Mouse (Mus musculus) left cerebral cortex, postnatal 10 days (tissue): ENCODE measurements at regions not wholly inside any gene's neighbourhood (a gene's known extent, or its start where the extent isn't known, plus 50 kb on each side); places are given as distances from the start of the nearest gene placed in this dataset.
A peak's percentile ranks its signal among the peaks of the same experiment; 100 is the strongest.
"Not testable (repeated sequence)": the region's sequence is repeated elsewhere in the genome, so short reads cannot be mapped to it uniquely, and the experiment has no call there.

Experiments used
- DNase-seq, 2 experiments: peaks; one replicate each; pipeline ENCODE4 v3.0.0; 2021 to 2022; ENCODE audit warnings: low spot score in 2 of 2, mixed read lengths in 1 of 2; ENCODE audit errors: extremely low spot score in 1 of 2
- intact Hi-C: fragments of 180-260 bp; cut with DNase I; formaldehyde crosslinking; loops from one replicate; pipeline ENCODE4 v1.15.1; 2025

DNA sequence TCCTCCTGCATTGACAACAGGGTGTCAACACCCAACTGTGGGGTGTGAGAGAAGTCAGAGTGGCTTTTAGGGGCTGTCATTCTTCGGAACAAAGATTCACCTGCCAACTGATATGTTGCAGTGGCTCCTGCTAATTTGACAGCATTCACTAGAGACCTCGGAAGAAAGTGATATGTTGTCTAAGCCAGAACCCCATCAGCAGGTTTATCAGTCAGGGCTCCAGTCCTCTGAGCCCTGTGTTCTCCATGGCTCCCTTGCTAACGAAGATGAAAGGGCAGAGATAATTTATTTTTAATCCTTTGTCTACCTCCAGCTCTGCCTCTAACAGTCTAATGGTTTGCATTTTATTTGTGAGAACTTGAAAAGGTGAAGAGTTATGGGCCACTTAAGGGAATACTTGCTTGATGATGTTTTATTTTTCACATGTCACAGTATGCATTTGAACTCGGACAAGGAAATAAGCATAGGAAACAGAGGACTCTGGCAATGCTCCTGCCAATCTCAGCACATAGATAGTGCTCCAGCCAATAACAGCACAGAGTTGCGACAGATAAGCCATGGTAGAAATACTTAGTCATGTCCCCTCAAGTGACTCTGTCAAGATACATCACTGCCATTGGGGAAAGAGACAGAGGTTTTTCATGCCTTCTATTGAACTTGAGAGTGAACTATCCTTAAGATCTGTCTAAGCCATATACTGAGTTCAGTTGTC lies 862.6 kb downstream of the Defb40 start:
- intact Hi-C loops: no loop called here
- DNase-seq: no peak

DNA sequence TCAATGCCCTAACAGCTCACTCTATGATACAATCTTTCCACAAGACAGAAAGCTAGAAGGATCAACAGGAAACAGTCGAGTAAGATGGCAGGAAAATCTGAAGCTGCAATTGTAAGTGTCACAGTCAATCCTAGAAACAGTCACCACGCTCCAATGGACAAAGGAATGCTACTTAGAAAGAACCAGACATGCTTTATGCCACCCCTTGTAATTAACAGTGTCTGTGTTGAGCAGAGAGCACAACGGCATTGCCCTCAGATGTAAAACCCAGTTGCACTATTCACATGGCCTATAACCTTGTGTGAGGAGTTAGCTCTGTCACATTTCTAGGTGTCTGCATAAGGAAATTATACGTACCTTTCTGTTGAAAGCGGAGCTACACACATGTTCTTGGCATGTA lies 864.8 kb downstream of the Defb40 start:
- intact Hi-C loops: no loop called here
- DNase-seq: no peak

DNA sequence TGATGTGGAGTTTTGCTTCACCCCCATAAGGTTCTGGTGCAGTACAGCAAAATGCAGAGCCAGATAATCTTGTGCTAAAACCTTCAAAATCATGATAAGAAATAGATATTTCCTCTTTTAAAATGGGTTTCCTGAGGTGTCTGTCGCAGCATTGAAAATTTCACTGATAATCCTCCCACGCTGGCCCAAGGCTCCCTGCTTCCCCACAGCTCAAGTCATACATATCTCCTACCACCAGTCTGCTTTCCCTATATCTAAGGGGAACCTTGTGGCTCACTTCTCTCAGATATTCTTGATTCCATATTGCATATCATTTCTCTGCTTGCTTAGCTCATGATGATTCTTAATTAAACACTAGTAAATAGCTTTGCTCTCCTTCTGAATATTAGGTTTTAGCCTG lies 868.6 kb downstream of the Defb40 start:
- intact Hi-C loops: no loop called here
- no peak for DNase-seq

DNA sequence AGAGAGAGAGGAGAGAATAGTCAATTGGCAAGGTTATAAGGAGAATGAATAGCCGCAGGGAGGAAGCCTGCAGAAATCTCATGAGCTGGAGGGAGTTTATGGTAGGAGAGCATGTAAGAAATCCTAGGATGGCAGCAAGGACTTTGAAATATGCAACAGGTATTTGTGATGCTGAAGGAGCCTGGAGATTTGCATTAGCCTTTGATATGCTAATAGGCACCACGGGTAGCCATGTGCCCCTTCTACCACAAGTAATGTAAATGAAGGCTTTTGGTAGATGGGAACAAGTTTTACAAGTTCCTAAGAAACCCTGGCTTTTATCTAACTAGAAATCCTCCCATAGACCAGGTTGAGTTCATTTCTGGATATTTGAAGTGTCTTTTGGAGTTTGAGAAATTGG lies 871.2 kb downstream of the Defb40 start:
- no peak for DNase-seq
- intact Hi-C loops: no loop called here

DNA sequence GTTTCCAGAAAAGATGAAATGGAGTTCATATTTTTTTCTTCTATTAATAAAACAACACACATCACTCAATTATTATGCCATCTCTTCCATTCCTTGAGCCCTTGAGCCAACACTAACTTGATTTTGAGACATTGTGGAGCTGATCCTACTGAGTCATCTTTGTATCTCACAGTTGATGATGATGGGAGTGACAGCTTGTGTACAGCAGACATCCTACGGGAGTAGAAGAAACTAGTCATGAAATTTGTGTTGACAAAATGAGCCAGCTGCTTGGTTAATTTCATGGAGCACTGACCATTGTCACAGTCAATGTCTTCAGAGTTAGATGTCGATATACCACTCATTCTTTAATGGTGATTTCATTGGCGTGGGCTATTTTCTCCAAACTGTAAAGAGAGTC lies 912.6 kb downstream of the Defb40 start:
- no peak for DNase-seq
- intact Hi-C loops: no loop called here

DNA sequence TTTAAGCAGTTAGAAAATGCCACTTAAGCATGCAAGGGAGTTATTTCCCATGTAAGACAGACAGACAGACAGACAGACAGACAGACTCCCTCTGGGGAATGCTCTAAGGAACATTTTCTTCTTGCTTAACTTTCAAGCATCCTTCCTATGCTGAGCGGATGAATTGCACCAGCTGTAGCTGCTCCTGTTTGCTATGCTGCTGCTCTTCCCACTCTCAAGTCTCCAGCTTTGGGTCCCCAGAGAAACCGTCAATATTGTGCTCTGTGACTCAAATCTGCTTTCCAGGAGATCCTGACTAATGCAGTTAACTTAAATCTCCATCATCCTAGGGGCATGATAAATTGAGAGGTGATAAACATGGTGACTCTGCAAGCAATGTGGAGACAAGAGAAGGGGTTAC lies 918.5 kb downstream of the Defb40 start:
- intact Hi-C loops: no loop called here
- DNase-seq: no peak

DNA sequence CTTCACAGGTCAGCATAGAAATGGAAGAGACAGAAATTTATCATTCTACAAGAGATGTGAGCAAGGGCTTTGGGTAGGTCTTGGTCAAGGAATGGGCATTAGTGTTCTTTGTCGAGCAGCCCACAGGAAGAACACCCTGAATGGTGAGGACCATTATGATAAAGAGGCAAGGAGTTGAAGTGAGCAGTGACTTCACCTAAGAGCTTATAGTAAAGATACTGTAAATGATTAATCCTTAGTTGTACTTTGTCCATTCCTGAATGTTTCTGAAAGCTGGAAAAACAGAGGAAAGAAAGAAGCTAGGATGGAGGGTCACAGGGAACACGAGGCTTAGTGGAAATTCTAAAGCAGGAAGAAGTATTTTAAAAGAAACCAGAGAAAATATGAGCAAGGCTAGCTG lies 956.9 kb downstream of the Defb40 start:
- no peak for DNase-seq
- intact Hi-C loops: no loop called here

DNA sequence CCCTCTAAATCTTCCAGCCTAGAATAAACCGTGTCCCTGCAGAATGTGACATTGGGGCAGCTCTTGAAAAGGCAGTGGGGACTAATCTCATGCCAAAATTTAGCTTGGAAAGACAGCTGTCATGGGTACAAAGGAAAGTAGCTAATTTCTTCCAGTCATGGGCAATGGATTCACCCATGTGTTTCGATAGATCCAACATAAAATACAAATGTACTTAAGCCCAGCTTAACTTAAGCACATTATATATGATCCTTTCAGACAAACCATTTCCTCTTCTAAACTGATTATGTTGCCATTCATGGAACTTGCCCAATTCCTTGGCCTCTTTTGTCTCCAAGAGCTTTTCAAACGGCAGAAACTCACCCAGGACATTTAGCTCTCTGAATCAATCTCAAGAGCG lies 970.5 kb downstream of the Defb40 start:
- intact Hi-C loops: no loop called here
- no peak for DNase-seq

DNA sequence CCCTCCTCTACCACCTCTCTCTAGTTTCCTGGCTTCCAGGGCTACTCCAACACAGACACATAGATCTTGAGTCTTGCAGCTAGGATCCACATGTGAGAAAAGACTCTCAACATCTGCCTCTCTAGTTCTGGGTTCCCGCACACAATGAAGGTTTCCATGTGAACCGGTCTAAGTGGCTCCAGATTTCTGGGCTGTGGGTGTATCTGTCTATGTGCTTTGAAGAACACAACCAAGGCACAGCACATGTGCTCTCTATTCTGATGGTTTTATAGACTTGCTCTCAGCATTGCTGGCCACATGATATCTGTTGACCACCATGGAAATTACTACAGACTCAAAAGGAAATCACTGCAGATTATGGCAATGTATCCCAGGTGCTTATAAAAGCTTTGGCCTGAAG lies 972.4 kb downstream of the Defb40 start:
- intact Hi-C loops: no loop called here
- no peak for DNase-seq

DNA sequence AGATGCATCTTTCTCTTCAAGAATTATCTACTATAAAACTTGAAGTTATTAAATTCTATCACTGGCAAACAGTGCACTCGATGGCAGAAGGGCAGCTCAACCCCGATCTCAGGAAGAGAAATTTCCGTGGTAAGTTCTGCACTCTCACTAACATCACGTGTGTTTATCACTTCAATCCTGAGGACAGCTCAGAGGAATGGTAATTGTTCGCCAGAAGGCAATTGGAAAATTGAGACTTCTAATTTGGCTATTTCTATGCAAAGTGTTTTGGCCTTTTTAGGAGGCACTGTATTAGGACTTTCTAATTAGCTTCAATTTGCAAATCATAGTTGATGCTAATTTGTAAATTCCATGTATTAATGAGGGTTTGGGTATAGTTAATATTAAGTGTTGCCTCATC lies 977.3 kb downstream of the Defb40 start:
- intact Hi-C loops: no loop called here
- DNase-seq: no peak

DNA sequence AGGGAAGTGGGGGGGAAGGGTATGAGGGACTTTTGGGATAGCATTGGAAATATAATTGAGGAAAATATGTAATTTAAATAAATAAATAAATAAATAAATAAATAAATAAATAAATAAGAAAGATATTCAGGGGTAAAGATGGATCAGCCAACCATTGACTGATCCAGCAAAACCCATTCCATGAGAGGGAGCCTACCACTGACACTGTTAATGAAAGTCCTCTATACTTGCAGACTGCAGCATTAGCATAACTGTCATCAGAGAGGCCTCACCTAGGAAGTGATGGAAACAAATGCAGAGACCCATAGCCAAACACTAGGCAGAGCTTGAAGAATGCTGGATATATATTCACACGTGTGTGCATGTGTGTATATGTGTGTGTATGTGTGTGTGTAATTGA lies 993.3 kb downstream of the Defb40 start:
- intact Hi-C loops: no loop called here
- no peak for DNase-seq

DNA sequence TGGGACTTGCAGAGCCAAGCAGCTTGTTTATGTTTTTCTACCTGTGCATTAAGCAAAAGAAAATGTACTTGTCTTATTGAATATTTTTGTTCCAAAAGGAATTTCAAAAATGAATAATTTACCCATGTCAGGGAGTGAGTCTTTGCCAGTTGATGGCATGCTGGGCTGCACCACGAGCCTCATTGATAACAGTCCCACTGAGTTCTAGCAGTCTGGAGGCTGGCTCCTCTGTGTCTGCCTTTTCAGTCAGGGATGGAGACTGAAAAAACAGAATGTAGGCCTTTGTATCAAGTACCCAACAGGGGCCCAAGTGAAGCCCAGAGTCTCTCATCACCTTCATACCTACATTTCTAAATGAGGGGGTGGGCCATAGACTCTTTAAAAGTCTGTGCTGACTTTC lies 1029.2 kb downstream of the Defb40 start:
- intact Hi-C loops: no loop called here
- no peak for DNase-seq

DNA sequence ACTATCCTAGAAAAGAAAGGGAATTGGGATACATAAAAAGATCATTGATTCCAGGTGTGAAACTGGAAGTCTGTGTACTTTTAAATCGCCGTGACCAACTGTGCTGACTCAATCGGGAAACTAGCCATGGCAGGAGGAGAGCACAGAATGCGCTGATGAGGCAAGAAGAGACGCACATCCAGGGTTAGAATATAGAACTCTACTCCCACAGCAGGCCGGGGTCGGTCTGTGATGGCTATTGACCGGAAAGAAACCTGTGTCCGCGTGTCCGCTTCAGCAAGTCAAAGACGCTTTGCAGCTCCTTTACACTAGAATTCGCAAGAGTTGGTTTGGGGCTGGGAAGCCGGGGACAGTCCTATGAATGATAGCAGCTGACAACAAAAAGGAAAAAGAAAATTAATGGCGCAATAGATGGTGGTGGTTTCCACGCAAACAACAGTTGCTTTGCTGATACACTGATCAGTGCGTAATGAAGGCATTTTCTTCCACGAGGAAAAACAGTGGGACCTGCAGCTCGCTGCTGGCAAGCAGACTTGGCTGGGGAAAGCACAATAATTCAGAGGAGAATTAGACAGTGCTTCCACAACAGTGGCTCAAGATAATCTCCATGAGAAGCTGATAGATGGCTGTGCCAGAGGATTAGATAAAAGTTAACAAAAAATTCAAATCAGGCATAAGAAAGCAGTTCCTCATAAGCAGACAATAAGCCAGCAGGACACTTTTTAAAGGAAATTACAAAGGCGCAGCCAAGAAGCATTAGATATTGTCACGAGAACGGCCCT lies 1029.8 kb downstream of the Defb40 start:
- intact Hi-C loops: no loop called here
- no peak for DNase-seq

DNA sequence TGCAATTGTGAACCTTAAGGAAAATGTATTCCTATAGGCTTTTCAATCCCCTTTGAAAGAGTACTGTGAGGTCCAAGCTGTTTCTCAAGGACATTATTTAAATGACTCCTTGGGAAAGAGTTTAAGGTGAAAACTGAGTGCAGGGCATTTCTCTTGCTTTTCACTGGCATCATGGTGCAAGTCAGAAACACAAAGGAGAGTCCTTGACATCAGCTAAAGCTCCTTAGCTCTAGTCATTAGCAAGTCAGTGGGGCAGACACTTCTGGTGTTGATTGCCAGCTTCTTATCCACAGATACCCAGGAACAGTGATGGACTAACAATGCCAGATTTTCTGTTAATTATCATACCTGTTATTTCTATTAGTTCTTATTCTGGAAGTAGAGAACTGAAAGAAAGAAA lies 1043.4 kb downstream of the Defb40 start:
- intact Hi-C loops: no loop called here
- DNase-seq: no peak

DNA sequence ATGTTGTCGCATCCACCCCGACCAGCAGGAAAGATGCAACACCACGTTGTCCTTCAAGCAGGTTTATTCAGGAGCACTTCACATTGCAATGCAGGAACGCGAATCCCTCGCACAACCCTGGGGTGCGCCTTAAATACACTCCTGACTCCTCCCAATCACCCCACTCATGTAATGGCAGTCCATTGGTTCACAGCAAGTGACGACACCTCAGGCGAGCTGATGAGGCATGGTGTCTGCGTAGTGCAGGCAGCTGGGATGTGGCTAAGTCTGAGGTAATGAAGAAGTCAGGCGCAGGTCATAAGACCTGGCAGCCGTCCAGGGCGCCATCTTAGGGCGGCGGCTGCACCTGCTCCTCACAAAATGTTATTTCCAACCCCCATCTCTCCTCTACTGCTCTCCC lies 1068.7 kb downstream of the Defb40 start:
- peak in 1 of 2 experiments; percentile 18 for DNase-seq
- intact Hi-C loops: no loop called here

DNA sequence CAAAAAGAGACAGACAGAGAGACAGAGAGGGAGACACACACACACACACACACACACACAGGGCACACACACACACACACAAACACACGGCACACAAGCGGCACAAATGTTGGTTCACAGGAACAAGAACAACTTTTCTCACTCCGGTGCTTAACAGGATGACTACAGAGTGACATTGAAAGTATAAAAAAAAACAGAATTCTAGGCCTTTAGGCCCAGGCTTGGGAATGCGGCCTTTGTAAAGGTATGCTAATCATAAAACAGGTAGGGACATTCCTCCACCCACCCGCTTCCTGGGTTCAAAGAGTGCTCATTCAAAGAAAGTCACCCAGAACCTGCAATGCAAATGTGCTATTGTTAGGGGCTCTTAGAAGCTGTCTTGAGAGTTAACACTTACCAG lies 1089.5 kb downstream of the Defb40 start:
- intact Hi-C loops, DNase-seq: not testable (repeated sequence)

DNA sequence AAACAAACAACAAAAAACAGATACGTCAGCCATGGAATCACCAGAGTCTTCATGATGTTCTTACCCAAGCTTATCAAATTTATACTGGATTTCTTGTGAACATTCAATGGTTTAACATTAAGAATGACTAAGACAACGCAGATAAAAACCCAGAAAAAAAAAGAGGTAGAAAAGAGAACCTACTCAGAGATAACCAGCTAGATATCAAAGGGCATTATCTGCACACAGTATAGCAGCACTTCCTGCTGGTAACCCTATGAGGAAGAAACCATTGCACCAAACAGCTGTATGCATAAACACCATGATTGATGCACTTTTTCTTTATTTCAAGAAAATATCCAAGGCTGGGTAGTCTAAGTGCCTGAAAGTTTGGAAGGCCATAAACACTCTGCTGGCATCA lies 1114.7 kb downstream of the Defb40 start:
- DNase-seq: no peak
- intact Hi-C loops: no loop called here
